Mouse (Mus musculus) G1E (cell line): ENCODE data around the gene Sptlc2. TPM values are rescaled to one million over a fixed set of nuclear protein-coding genes. Genes with fewer than 3 reads are reported as not detected.

Experiments used
- ATAC-seq: 2 replicates; pipeline ENCODE4 v1.8.0; 2016; ENCODE audit warnings: mild to moderate bottlenecking; ENCODE audit not compliant: insufficient number of reproducible peaks, poor library complexity, low FRiP score, severe bottlenecking; ENCODE audit errors: extremely low read depth
- DNase-seq: peaks from one replicate; pipeline ENCODE4 v3.0.0; 2012; ENCODE audit warnings: low spot score
- H3K27me3 ChIP-seq: 2 replicates; pipeline ENCODE4 v1.6.1; 2012; ENCODE audit warnings: mild to moderate bottlenecking, low read length, inconsistent platforms; ENCODE audit not compliant: insufficient read depth
- H3K36me3 ChIP-seq: replicated peaks from 2 replicates; pipeline ENCODE3; 2012; ENCODE audit warnings: mild to moderate bottlenecking, inconsistent platforms
- H3K4me1 ChIP-seq: 2 replicates; pipeline ENCODE4 v1.6.1; 2012; ENCODE audit warnings: low read depth, low read length, inconsistent platforms, mixed read lengths; ENCODE audit not compliant: insufficient read depth
- H3K4me3 ChIP-seq: 2 replicates; pipeline ENCODE4 v1.5.1; 2012; ENCODE audit warnings: low read depth, mild to moderate bottlenecking, inconsistent platforms, low read length, moderate library complexity, mixed read lengths
- H3K9me3 ChIP-seq: replicated peaks from 2 replicates; pipeline ENCODE4 v1.6.1; 2012; ENCODE audit warnings: inconsistent platforms
- CTCF ChIP-seq: IDR thresholded peaks from 2 replicates; pipeline ENCODE4 v1.5.1; 2012; ENCODE audit warnings: low read depth, low read length, inconsistent platforms, mixed read lengths
- GATA1 ChIP-seq: IDR thresholded peaks from 2 replicates; pipeline ENCODE4 v1.6.1; 2012; ENCODE audit warnings: borderline replicate concordance, low read length, inconsistent platforms, mixed read lengths
- GATA2 ChIP-seq: IDR thresholded peaks from 2 replicates; pipeline ENCODE4 v1.6.1; 2012; ENCODE audit warnings: low read depth, low read length, inconsistent platforms, borderline replicate concordance
- POLR2AphosphoS5 ChIP-seq: IDR thresholded peaks from 2 replicates; pipeline ENCODE4 v1.6.1; 2012; ENCODE audit warnings: low read depth, low read length, inconsistent platforms; ENCODE audit not compliant: insufficient replicate concordance
- TAL1 ChIP-seq: conservative IDR thresholded peaks from 2 replicates; pipeline ENCODE4 v1.6.1; 2012; ENCODE audit warnings: low read depth, low read length, inconsistent platforms, mixed read lengths
- polyA plus RNA-seq: library from polyadenylated mRNA; stranded (reverse); fragments of >175 nt; gene quantifications from 2 replicates; pipeline ENCODE4 v1.2.3, GENCODE M21; 2012
- total RNA-seq, 2 experiments: library from RNA; stranded (forward) in 1 of 2; stranded (reverse) in 1 of 2; fragments of 200-1000 nt in 1 of 2; fragments of >200 nt in 1 of 2; fragmentation: Nextera tagmentation in 1 of 2; gene quantifications; 2 replicates each; pipeline ENCODE4 v1.2.3; 2014 to 2017

Sptlc2 gene
- total and polyA plus RNA-seq, 3 experiments: 50.5 to 212 (median 111) TPM

GRCm38 (mm10) chr12:87389231-87389630 is 1.1 kb upstream of the Sptlc2 start:
- no peaks in the 10 kb centered on the region for H3K9me3 ChIP-seq
- TF ChIP-seq POLR2AphosphoS5: no peak
- no peak for TF ChIP-seq GATA2
- no peak for TF ChIP-seq GATA1
- no peak overlapping the region for H3K4me3 ChIP-seq
- H3K4me1 ChIP-seq: peaks cover 40% of the 10 kb centered on the region
- H3K27me3 ChIP-seq: peaks cover 28% of the 10 kb centered on the region
- DNase-seq (no peak), ATAC-seq (no peak)
- H3K36me3 ChIP-seq: peaks cover 6% of the 10 kb centered on the region

GRCm38 (mm10) chr12:87387171-87388121 is 709 bp downstream of the Sptlc2 start:
- DNase-seq (peak; percentile 23), ATAC-seq (no peak)
- TF ChIP-seq CTCF (no peak), GATA1 (no peak), POLR2AphosphoS5 (no peak), GATA2 (no peak), TAL1 (no peak)
- H3K9me3 ChIP-seq: no peaks in the 10 kb centered on the region
- H3K27me3 ChIP-seq: peaks cover 12% of the 10 kb centered on the region
- peak overlapping the region; percentile 90 for H3K4me3 ChIP-seq
- peaks cover 6% of the 10 kb centered on the region for H3K36me3 ChIP-seq
- peaks cover 50% of the 10 kb centered on the region for H3K4me1 ChIP-seq

GRCm38 (mm10) chr12:87385051-87385450 is 3.1 kb downstream of the Sptlc2 start:
- DNase-seq (no peak), ATAC-seq (no peak)
- H3K4me3 ChIP-seq: no peak overlapping the region
- peaks cover 72% of the 10 kb centered on the region for H3K4me1 ChIP-seq
- no peaks in the 10 kb centered on the region for H3K27me3 ChIP-seq
- peaks cover 18% of the 10 kb centered on the region for H3K36me3 ChIP-seq
- TF ChIP-seq CTCF: no peak
- TF ChIP-seq GATA1: no peak
- no peak for TF ChIP-seq GATA2
- TF ChIP-seq TAL1: no peak
- TF ChIP-seq POLR2AphosphoS5: no peak
- no peaks in the 10 kb centered on the region for H3K9me3 ChIP-seq

GRCm38 (mm10) chr12:87381380-87381682 is 6.8 kb downstream of the Sptlc2 start:
- ATAC-seq (peak; percentile 64), DNase-seq (no peak)
- Histone ChIP-seq H3K9me3 (no peaks in the 10 kb centered on the region), H3K4me1 (peaks cover 63% of the 10 kb centered on the region), H3K36me3 (peaks cover 26% of the 10 kb centered on the region), H3K4me3 (no peak overlapping the region; the same call in 1 of the 2 replicates), H3K27me3 (no peaks in the 10 kb centered on the region)
- TF ChIP-seq GATA1 (no peak), GATA2 (no peak), CTCF (no peak), POLR2AphosphoS5 (no peak), TAL1 (no peak)

- Histone ChIP-seq H3K36me3 (peaks cover 26% of the 10 kb centered on the region), H3K9me3 (no peaks in the 10 kb centered on the region), H3K4me3 (no peak overlapping the region; the same call in 1 of the 2 replicates), H3K4me1 (peaks cover 57% of the 10 kb centered on the region), H3K27me3 (no peaks in the 10 kb centered on the region)
- peak; percentile 20 for DNase-seq
- 0 out of 2 replicates have a peak, but pooled peaks have one; percentile 4 for TF ChIP-seq TAL1
- TF ChIP-seq GATA2: no peak
- ATAC-seq: peak; percentile 54
These were observed 7.4 kb downstream of the Sptlc2 start for GRCm38 (mm10) chr12:87380586-87381379.

GRCm38 (mm10) chr12:87379496-87379895 is 8.7 kb downstream of the Sptlc2 start:
- Histone ChIP-seq H3K4me3 (no peak overlapping the region), H3K27me3 (no peaks in the 10 kb centered on the region), H3K4me1 (peaks cover 53% of the 10 kb centered on the region), H3K9me3 (no peaks in the 10 kb centered on the region), H3K36me3 (peaks cover 26% of the 10 kb centered on the region)
- DNase-seq: no peak
- ATAC-seq: no peak
- TF ChIP-seq POLR2AphosphoS5 (no peak), GATA2 (no peak)
